Mouse (Mus musculus): ENCODE measurements at regions not wholly inside any gene's neighbourhood (a gene's known extent, or its start where the extent isn't known, plus 50 kb on each side); places are given as distances from the start of the nearest gene placed in this dataset.

DNA sequence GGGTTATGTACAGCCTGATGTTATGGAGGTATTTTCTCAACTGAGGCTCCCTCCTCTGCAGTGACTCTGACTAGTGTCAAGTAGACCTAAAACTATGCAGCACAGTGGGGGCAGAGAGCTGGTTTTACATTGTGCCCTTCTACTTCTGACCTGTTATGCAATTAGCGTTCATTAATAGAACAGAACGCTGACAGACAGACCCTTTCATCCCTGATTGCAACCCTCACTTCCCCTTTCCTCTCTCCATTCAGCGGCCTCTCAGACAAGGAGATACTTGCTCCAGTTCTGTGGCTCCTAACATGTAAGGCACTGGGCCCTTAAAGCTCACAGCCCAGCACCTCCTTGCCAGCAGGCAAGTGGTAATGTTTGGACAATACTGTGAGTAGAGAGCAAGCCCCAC is 125.7 kb downstream of the Gm826 start:
- TF ChIP-seq CTCF (IDR thresholded peaks at IDR 0.05; ENCODE audit: control insufficient read depth, insufficient read depth, low read length) (no peak), POLR2A (IDR thresholded peaks at IDR 0.05; ENCODE audit: borderline replicate concordance, control insufficient read depth, low read depth, low read length) (no peak)
